Mouse (Mus musculus): Measurements from ENCODE around the gene Hspa2. TPM values are rescaled to one million over a fixed set of nuclear protein-coding genes. Genes with fewer than 3 reads are reported as not detected.

Gene Hspa2
- total and polyA plus RNA-seq, 3 experiments, result 3.4 to 5.3 (median 3.8) TPM

DNA sequence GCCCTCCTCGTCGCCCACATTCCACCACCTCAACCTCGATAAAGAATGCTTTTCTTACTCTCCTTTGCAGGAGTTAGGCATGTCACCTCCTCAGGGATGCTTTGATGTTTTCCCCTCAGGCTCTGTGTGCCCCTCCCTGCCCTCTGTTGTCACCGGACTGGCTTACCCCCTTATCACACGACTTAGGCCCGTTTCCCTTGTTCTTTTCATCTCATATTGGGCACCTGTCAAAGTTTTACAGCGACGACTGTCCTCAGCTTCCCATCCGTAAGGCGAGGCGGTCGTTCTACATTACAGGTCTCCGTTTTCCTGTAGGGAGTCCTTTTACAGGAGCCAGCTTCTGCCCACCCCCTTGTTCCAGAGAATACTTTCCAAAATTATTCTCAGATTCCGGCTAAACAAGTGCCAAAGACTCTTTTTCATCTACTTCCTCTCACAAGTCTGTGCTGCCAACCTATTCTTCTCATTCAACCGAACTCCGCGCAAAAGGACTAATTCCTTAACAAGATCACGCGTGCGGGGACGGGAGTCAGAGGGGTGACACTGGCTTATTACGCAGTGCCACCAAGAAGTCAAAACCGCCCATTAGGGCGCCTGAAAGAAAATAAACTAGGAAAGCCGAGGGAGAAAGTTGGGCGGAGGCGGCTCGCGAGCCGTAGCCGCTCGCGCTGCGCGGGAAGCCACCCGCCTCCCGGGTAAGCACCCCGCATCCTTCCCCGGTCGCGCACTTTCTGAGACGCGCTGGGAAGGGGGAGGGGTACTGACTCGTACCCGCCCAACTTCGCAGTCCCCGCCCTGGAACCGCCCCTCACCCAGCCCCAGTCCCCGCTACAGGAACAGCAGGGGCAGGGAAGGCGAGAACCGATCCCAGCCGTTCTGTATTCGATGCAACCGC, 738 bp upstream of the Hspa2 start:
- in situ Hi-C loops (cut with MboI; ENCODE audit: low pct_ligation_motif_present, low pct_unique_long_range_greater_than_20kb, low sequenced_read_pairs) (no loop called here), dilution Hi-C loops (cut with MboI; ENCODE audit: extremely low pct_ligation_motif_present, extremely low pct_unique_long_range_greater_than_20kb, low sequenced_read_pairs) (no loop called here)
- Histone ChIP-seq H3K27me3 (replicated peaks) (no peaks in the 10 kb centered on the region), H3K27ac (ENCODE audit: insufficient read depth, low read depth) (peak overlapping the region; percentile 56), H3K4me2 (ENCODE audit: insufficient read depth, low read depth, poor library complexity, severe bottlenecking) (peak overlapping the region; percentile 88), H3K36me3 (replicated peaks in 1 of 2; ENCODE audit: control insufficient read depth in 1 of 2, insufficient read depth in 1 of 2, low read length in 1 of 2) (peaks cover 2 to 13% of the 10 kb centered on the region in 2 experiments), H3K9ac (ENCODE audit: insufficient read depth, low read depth) (peak overlapping the region; percentile 58), H3K9me3 (replicated peaks; ENCODE audit: low read length) (peaks cover 21% of the 10 kb centered on the region), H3K79me2 (replicated peaks; ENCODE audit: control insufficient read depth, extremely low read depth, insufficient read depth, poor library complexity, severe bottlenecking) (no peaks in the 10 kb centered on the region), H3K4me3 (replicated peaks in 1 of 3; ENCODE audit: low read depth in 2 of 3, low read length in 2 of 3, poor library complexity in 1 of 3) (peak overlapping the region; percentile 65 to 74 (median 68)), H3K4me1 (ENCODE audit: control insufficient read depth in 1 of 2, insufficient read depth in 2 of 2) (peaks cover 0 to 13% of the 10 kb centered on the region in 2 experiments; a peak in 2 of 4 replicates)
- TF ChIP-seq KAT2A (IDR thresholded peaks at IDR 0.05; ENCODE audit: insufficient replicate concordance, low read length) (0 out of 2 replicates have a peak, but pooled peaks have one; percentile 42), CHD2 (IDR thresholded peaks at IDR 0.05; ENCODE audit: low read length) (peak; percentile 47), GABPA (IDR thresholded peaks at IDR 0.05; ENCODE audit: insufficient replicate concordance, low read depth, low read length) (no peak), MAZ (IDR thresholded peaks at IDR 0.05; ENCODE audit: low read depth, low read length) (0 out of 2 replicates have a peak, but pooled peaks have one; percentile 61), NRF1 (IDR thresholded peaks at IDR 0.05; ENCODE audit: low read depth, low read length) (0 out of 2 replicates have a peak, but pooled peaks have one; percentile 24), POLR2AphosphoS2 (IDR thresholded peaks at IDR 0.05; ENCODE audit: low read depth, low read length) (peak; percentile 56; the same call in 1 of the 2 replicates), SIN3A (IDR thresholded peaks at IDR 0.05; ENCODE audit: low read length) (peak; percentile 37), RCOR1 (conservative IDR thresholded peaks at IDR 0.05; ENCODE audit: low read depth, low read length) (no peak), SMC3 (IDR thresholded peaks at IDR 0.05; ENCODE audit: low read depth, low read length) (no peak), HCFC1 (IDR thresholded peaks at IDR 0.05; ENCODE audit: low read depth, low read length) (peak; percentile 37; the same call in 1 of the 2 replicates), MEF2A (IDR thresholded peaks at IDR 0.05; ENCODE audit: borderline replicate concordance, low read depth, low read length) (peak; percentile 19; the same call in 1 of the 2 replicates), ZMIZ1 (IDR thresholded peaks at IDR 0.05; ENCODE audit: low read depth, low read length) (peak; percentile 39; the same call in 1 of the 2 replicates), MYC (IDR thresholded peaks at IDR 0.05; ENCODE audit: low read depth, low read length) (0 out of 2 replicates have a peak, but pooled peaks have one; percentile 24), IRF4 (IDR thresholded peaks at IDR 0.05; ENCODE audit: low read depth, low read length) (no peak), NELFE (IDR thresholded peaks at IDR 0.05; ENCODE audit: low read depth, low read length) (peak; percentile 67), TCF12 (IDR thresholded peaks at IDR 0.05; ENCODE audit: low read depth, low read length) (peak; percentile 58; the same call in 1 of the 2 replicates), MAX (IDR thresholded peaks at IDR 0.05; ENCODE audit: low read length) (0 out of 2 replicates have a peak, but pooled peaks have one; percentile 28), POLR2A (IDR thresholded peaks at IDR 0.05; ENCODE audit: low read depth, low read length) (peak; percentile 69)
- peak; percentile 75 for DNase-seq (ENCODE audit: extremely low read depth)

DNA sequence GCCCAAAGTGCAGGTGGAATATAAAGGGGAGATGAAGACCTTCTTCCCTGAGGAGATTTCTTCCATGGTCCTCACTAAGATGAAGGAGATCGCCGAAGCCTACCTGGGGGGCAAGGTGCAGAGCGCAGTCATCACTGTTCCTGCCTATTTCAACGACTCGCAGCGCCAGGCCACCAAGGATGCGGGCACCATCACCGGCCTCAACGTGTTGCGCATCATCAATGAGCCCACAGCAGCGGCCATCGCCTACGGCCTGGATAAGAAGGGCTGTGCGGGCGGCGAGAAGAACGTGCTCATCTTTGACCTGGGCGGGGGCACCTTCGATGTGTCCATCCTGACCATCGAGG, 833 bp downstream of the Hspa2 start:
- no peak overlapping the region for H3K9ac ChIP-seq (ENCODE audit: insufficient read depth, low read depth)
- in situ Hi-C loops (cut with MboI; ENCODE audit: low pct_ligation_motif_present, low pct_unique_long_range_greater_than_20kb, low sequenced_read_pairs), result loop anchor here (5.0 kb wide), 1 partner anchor 33 kb away; the partner anchor contains the start of gene Zbtb1
- TF ChIP-seq MAZ (IDR thresholded peaks at IDR 0.05; ENCODE audit: low read depth, low read length) (no peak), SIN3A (IDR thresholded peaks at IDR 0.05; ENCODE audit: low read length) (no peak), CTCF (conservative IDR thresholded peaks at IDR 0.05 in 1 of 2, IDR thresholded peaks at IDR 0.05 in 1 of 2; ENCODE audit: low read depth in 2 of 2, low read length in 2 of 2) (no peak), BHLHE40 (IDR thresholded peaks at IDR 0.05; ENCODE audit: low read depth, low read length) (no peak), JUN (IDR thresholded peaks at IDR 0.05; ENCODE audit: insufficient read depth, low read depth, low read length) (no peak), USF1 (IDR thresholded peaks at IDR 0.05; ENCODE audit: low read depth, low read length) (no peak), NRF1 (IDR thresholded peaks at IDR 0.05; ENCODE audit: low read depth, low read length) (no peak), TBP (conservative IDR thresholded peaks at IDR 0.05; ENCODE audit: low read depth, low read length) (no peak), POLR2A (IDR thresholded peaks at IDR 0.05; ENCODE audit: low read depth, low read length) (no peak), ZC3H11A (IDR thresholded peaks at IDR 0.05; ENCODE audit: low read depth, low read length) (no peak), ZMIZ1 (IDR thresholded peaks at IDR 0.05; ENCODE audit: low read depth, low read length) (no peak)
- H3K36me3 ChIP-seq (replicated peaks in 1 of 2; ENCODE audit: control insufficient read depth in 1 of 2, insufficient read depth in 1 of 2, low read length in 1 of 2), result peaks cover 2 to 12% of the 10 kb centered on the region in 2 experiments
- H3K4me3 ChIP-seq (replicated peaks in 1 of 3; ENCODE audit: low read depth in 2 of 3, low read length in 2 of 3, poor library complexity in 1 of 3), result no peak overlapping the region
- H3K27me3 ChIP-seq (replicated peaks), result no peaks in the 10 kb centered on the region
- no peak overlapping the region for H3K27ac ChIP-seq (ENCODE audit: insufficient read depth, low read depth)
- DNase-seq (ENCODE audit: extremely low read depth), result no peak
- H3K4me2 ChIP-seq (ENCODE audit: insufficient read depth, low read depth, poor library complexity, severe bottlenecking), result no peak overlapping the region
- H3K4me1 ChIP-seq (ENCODE audit: control insufficient read depth in 1 of 2, insufficient read depth in 2 of 2), result peaks cover 0 to 10% of the 10 kb centered on the region in 2 experiments; a peak in 2 of 4 replicates
- dilution Hi-C loops (cut with MboI; ENCODE audit: extremely low pct_ligation_motif_present, extremely low pct_unique_long_range_greater_than_20kb, low sequenced_read_pairs), result no loop called here
- no peaks in the 10 kb centered on the region for H3K79me2 ChIP-seq (replicated peaks; ENCODE audit: control insufficient read depth, extremely low read depth, insufficient read depth, poor library complexity, severe bottlenecking)
- H3K9me3 ChIP-seq (replicated peaks; ENCODE audit: low read length), result peaks cover 21% of the 10 kb centered on the region

All from CH12.LX (cell line).